Mouse (Mus musculus) stomach, embryonic 14.5 days (tissue): ENCODE data around the gene Prox1. TPM values are rescaled to one million over a fixed set of nuclear protein-coding genes. Genes with fewer than 3 reads are reported as not detected.

Experiments
- ATAC-seq: fragments of 200-750 bp; cut with Nextera tagmentation; 2 replicates; pipeline ENCODE4 v1.8.0; 2017; ENCODE audit warnings: low read depth, moderate TSS enrichment; ENCODE audit not compliant: insufficient number of reproducible peaks, insufficient read depth, low FRiP score
- H3K27ac ChIP-seq: fragments of 300-500 bp; sonication (generic); 2 replicates; pipeline ENCODE4 v1.5.1; 2014; ENCODE audit warnings: mild to moderate bottlenecking, low read length, moderate library complexity, mixed read lengths
- H3K27me3 ChIP-seq: fragments of 300-500 bp; sonication (generic); 2 replicates; pipeline ENCODE4 v1.6.1; 2014; ENCODE audit warnings: low read length, control low read depth, mixed read lengths; ENCODE audit not compliant: control insufficient read depth, insufficient read depth
- H3K36me3 ChIP-seq: fragments of 300-500 bp; sonication (generic); 2 replicates; pipeline ENCODE4 v1.6.1; 2014; ENCODE audit warnings: mild to moderate bottlenecking, control low read depth, low read length, moderate library complexity, mixed read lengths; ENCODE audit not compliant: control insufficient read depth, insufficient read depth
- H3K4me1 ChIP-seq: fragments of 300-500 bp; sonication (generic); 2 replicates; pipeline ENCODE4 v1.6.1; 2014; ENCODE audit warnings: low read length, control low read depth, mixed read lengths; ENCODE audit not compliant: control insufficient read depth, insufficient read depth
- H3K4me2 ChIP-seq: fragments of 300-500 bp; sonication (generic); replicated peaks from 2 replicates; pipeline ENCODE4 v1.6.1; 2014; ENCODE audit warnings: low read depth, low read length, control low read depth
- H3K4me3 ChIP-seq: fragments of 300-500 bp; sonication (generic); 2 replicates; pipeline ENCODE4 v1.5.1; 2014; ENCODE audit warnings: low read depth, low read length, control low read depth
- H3K9ac ChIP-seq: fragments of 300-500 bp; sonication (generic); replicated peaks from 2 replicates; pipeline ENCODE4 v1.6.1; 2014; ENCODE audit warnings: low read depth, mild to moderate bottlenecking, control low read depth, low read length, moderate library complexity, mixed read lengths
- H3K9me3 ChIP-seq: fragments of 300-500 bp; sonication (generic); 2 replicates; pipeline ENCODE4 v1.6.1; 2016; ENCODE audit warnings: low read depth, low read length, control low read depth; ENCODE audit not compliant: control insufficient read depth
- WGBS: fragments of 180-500 bp; shearing (Covaris S2); extraction: QIAGEN DNeasy Blood & Tissue Kit; methylation state at CpG from one replicate; pipeline ENCODE4 v1.1.7; 2014; 5-methylcytosine and 5-hydroxymethylcytosine counted together
- polyA plus RNA-seq: library from polyadenylated mRNA; unstranded; fragments of >200 nt; fragmentation: Nextera tagmentation; extraction: Ambion mirVana; gene quantifications from 2 replicates; pipeline ENCODE4 v1.2.1, GENCODE M21; 2014

Gene Prox1
- polyA plus RNA-seq, 1 experiment from 2014 or later = 1.3 TPM

DNA sequence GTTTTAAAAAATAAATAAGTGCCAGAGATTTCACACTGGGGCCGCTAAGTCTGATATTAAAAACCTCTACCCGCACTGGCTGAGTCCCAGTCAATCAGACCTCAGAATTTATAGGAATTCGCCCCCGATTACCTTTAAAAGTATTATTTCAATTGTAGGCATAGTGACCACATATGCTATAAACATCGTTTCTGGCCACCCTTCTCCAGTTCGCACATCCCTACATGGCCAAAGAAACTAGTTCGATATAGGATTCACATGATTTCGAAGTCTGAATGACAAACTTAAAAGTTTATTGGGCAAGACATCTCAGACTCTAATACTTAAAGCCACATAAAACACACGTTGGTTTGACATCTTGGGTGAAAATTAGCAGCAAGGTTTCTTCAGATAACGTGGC lies 827 bp upstream of the Prox1 start:
- H3K27me3 ChIP-seq = peaks cover 17% of the 10 kb centered on the region
- H3K4me2 ChIP-seq = peak overlapping the region; percentile 89
- no peak overlapping the region for H3K27ac ChIP-seq
- peak overlapping the region; percentile 54; the same call in 1 of the 2 replicates for H3K4me3 ChIP-seq
- H3K9ac ChIP-seq = no peak overlapping the region
- no peak for ATAC-seq
- no peaks in the 10 kb centered on the region for H3K36me3 ChIP-seq
- WGBS = 5% methylated on average over 10 of the region's 10 CpGs
- H3K9me3 ChIP-seq = no peaks in the 10 kb centered on the region
- H3K4me1 ChIP-seq = peaks cover 14% of the 10 kb centered on the region

DNA sequence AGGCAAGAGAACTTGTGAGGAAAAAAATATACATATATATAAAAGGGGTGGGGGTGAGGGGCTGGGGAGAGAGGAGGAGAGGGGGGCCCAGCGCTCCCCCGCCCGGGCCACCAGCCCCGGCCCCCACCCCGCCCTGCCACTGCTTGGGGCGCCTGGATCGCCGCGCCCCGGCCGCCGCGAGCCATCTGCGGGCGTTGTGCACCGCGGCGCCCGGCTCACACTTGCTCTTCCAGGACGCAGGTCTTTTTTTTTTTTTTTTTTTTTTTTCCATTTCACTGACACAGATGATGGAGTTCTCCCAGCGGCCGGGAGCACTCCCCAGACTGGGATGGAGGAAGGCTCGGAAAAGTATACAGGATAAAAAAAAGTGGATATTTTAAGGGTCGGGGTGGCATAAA lies 304 bp upstream of the Prox1 start:
- under 1% methylated on average over 24 of the region's 24 CpGs for WGBS
- peaks cover 14% of the 10 kb centered on the region for H3K4me1 ChIP-seq
- no peak overlapping the region for H3K27ac ChIP-seq
- H3K9me3 ChIP-seq = no peaks in the 10 kb centered on the region
- no peaks in the 10 kb centered on the region for H3K36me3 ChIP-seq
- H3K4me2 ChIP-seq = peak overlapping the region; percentile 89
- H3K27me3 ChIP-seq = peaks cover 12% of the 10 kb centered on the region
- peak overlapping the region; percentile 54 for H3K4me3 ChIP-seq
- H3K9ac ChIP-seq = 0 out of 2 replicates have a peak overlapping the region, but pooled peaks have one; percentile 4
- ATAC-seq = no peak

DNA sequence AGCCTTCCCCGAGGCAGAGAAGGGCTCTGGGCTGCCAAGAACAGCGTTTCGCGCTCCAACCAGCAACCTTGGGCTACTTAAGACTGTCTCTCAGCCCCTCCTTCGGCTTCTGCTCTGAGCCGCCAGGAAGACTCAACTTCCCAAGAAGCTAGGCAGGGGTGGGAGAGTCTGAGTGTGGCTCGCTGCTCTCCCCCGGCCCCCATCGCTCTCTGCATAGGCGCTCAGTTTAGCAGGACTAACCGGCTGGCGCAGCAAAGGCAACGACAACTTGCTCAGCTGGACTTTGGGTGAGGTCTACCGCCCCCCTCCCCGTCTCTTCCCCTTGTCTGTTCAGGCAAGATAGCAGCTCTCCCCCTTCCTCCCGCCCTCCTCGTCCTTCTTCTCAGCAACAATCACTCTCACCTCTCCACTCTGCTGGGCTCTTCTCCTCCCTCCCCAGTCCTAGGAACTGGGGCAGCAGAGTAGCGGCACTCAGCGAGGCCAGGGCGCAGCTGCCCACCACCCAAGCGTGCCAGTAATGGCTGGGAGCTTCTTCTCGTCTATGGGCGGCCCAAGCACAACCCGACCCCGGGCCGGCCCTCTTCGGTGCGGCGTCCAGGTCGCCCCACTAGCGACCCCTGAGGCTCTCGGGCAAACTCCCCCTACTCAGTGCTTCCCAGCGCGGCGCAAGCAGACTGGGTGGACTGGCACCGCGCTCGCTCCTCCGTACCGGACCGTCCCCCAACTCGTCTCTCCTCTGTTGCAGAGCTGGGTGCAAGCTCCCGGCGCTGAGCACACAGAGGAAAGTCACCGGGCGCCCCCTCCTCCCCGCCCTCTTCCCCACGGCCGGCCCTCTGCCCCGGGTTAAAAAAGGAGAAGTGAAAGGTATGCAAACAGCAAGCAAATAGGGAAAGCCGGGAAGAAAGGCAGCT lies 1.5 kb downstream of the Prox1 start:
- ATAC-seq = 0 out of 2 replicates have a peak, but pooled peaks have one; percentile 42
- WGBS = under 1% methylated on average over 50 of the region's 51 CpGs
- Histone ChIP-seq H3K27ac (no peak overlapping the region; the same call in 1 of the 2 replicates), H3K9ac (peak overlapping the region; percentile 3), H3K9me3 (no peaks in the 10 kb centered on the region), H3K4me1 (peaks cover 5% of the 10 kb centered on the region; the same call in 1 of the 2 replicates), H3K4me3 (peak overlapping the region; percentile 54), H3K36me3 (no peaks in the 10 kb centered on the region), H3K4me2 (peak overlapping the region; percentile 89), H3K27me3 (peaks cover 14% of the 10 kb centered on the region; the same call in 1 of the 2 replicates)

GRCm38 (mm10) chr1:190168115-190168514 lies 2.4 kb downstream of the Prox1 start:
- WGBS = 3% methylated on average over 4 of the region's 4 CpGs
- Histone ChIP-seq H3K9me3 (no peaks in the 10 kb centered on the region), H3K4me3 (peak overlapping the region; percentile 54; the same call in 1 of the 2 replicates), H3K27ac (no peak overlapping the region), H3K27me3 (peaks cover 14% of the 10 kb centered on the region; the same call in 1 of the 2 replicates), H3K4me1 (peaks cover 5% of the 10 kb centered on the region; the same call in 1 of the 2 replicates), H3K4me2 (peak overlapping the region; percentile 89; the same call in 1 of the 2 replicates), H3K9ac (no peak overlapping the region), H3K36me3 (no peaks in the 10 kb centered on the region)
- no peak for ATAC-seq

GRCm38 (mm10) chr1:190167609-190168008 lies 2.9 kb downstream of the Prox1 start:
- no peaks in the 10 kb centered on the region for H3K36me3 ChIP-seq
- ATAC-seq = no peak
- H3K4me3 ChIP-seq = no peak overlapping the region; the same call in 1 of the 2 replicates
- 10% methylated on average over 1 of the region's 1 CpGs for WGBS
- no peak overlapping the region for H3K4me2 ChIP-seq
- no peak overlapping the region for H3K27ac ChIP-seq
- H3K9me3 ChIP-seq = no peaks in the 10 kb centered on the region
- H3K27me3 ChIP-seq = peaks cover 14% of the 10 kb centered on the region; the same call in 1 of the 2 replicates
- H3K9ac ChIP-seq = no peak overlapping the region
- peaks cover 5% of the 10 kb centered on the region; the same call in 1 of the 2 replicates for H3K4me1 ChIP-seq

GRCm38 (mm10) chr1:190165511-190165910 lies 5.0 kb downstream of the Prox1 start:
- Histone ChIP-seq H3K9ac (no peak overlapping the region), H3K27ac (no peak overlapping the region), H3K36me3 (no peaks in the 10 kb centered on the region), H3K27me3 (0 out of 2 replicates have a peak, but pooled peaks cover 5% of the 10 kb centered on the region), H3K4me2 (no peak overlapping the region), H3K4me3 (no peak overlapping the region), H3K9me3 (no peaks in the 10 kb centered on the region), H3K4me1 (peaks cover 5% of the 10 kb centered on the region; the same call in 1 of the 2 replicates)
- 63% methylated on average over 4 of the region's 4 CpGs for WGBS
- no peak for ATAC-seq

GRCm38 (mm10) chr1:190163471-190163870 lies 7.0 kb downstream of the Prox1 start:
- 82% methylated on average over 6 of the region's 6 CpGs for WGBS
- no peak for ATAC-seq
- Histone ChIP-seq H3K9ac (no peak overlapping the region), H3K4me3 (no peak overlapping the region), H3K27me3 (0 out of 2 replicates have a peak, but pooled peaks cover 5% of the 10 kb centered on the region), H3K36me3 (no peaks in the 10 kb centered on the region), H3K9me3 (no peaks in the 10 kb centered on the region), H3K4me2 (no peak overlapping the region), H3K27ac (no peak overlapping the region), H3K4me1 (no peaks in the 10 kb centered on the region)

- H3K27me3 ChIP-seq = 0 out of 2 replicates have a peak, but pooled peaks cover 5% of the 10 kb centered on the region
- no peaks in the 10 kb centered on the region for H3K36me3 ChIP-seq
- H3K4me1 ChIP-seq = no peaks in the 10 kb centered on the region
- WGBS = 75% methylated on average over 19 of the region's 19 CpGs
- no peaks in the 10 kb centered on the region for H3K9me3 ChIP-seq
- no peak overlapping the region for H3K4me2 ChIP-seq
- no peak for ATAC-seq
- H3K4me3 ChIP-seq = no peak overlapping the region
- no peak overlapping the region for H3K9ac ChIP-seq
- H3K27ac ChIP-seq = no peak overlapping the region
Measured at GRCm38 (mm10) chr1:190161708-190162465, 8.6 kb downstream of the Prox1 start.
